Mouse (Mus musculus) 416B (cell line): Measurements from ENCODE around the gene Slc43a2.
A peak's percentile ranks its signal among the peaks of the same experiment; 100 is the strongest.

Experiments used
- DNase-seq: peaks from one replicate; pipeline ENCODE4 v3.0.0; 2011; ENCODE audit warnings: low read depth

Gene Slc43a2

DNA sequence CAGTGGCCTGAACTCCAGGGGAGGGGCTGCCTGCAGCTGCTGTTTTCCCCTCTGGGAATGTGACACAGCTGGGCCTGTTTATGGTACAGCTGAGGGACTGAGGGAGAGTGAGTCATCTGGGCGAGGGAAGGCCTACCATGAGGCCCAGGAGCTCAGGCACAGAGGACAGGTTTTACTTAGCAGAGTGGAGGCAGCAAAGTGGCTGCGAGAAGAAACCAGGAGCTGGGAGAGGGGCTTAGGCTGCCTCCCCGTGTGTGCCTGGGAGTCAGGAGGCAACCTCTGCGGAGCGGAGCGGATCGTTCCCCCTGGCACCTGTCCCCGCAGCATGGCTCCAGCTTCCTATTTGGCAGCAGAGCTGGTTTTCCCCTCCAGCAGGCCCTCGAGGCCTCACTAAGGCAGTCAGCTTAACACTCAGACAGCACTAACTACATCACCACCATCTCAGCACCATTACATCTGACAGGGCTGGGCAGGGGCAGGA lies 20.5 kb downstream of the Slc43a2 start:
- no peak for DNase-seq

DNA sequence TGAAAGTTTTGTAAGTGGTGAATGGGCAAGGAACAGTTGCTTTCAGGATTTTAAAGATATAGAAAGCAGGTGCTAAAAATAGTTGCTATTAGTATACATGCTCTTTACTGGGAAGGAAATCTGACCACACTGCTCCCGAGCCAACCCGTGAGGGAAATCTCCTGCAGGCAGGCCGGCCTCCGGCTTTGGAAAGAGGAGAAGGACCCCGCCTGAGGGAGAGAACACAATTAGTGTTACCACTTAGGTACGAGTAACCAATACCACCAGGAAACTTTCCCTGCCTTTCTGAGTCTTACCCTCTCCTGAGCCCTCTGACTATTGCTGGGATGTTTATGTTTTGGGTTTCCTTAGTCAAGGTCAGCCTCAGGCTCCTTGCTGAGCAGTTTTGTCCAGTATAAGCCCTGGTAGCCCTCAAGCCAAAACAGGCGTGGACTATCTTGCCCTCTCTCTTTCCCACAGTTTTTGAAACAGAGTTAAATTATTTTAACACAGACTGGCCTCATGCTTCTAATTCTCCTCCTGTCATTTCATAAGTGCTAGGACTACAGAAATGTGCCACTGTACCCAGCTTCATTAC lies 21.5 kb downstream of the Slc43a2 start:
- no peak for DNase-seq

DNA sequence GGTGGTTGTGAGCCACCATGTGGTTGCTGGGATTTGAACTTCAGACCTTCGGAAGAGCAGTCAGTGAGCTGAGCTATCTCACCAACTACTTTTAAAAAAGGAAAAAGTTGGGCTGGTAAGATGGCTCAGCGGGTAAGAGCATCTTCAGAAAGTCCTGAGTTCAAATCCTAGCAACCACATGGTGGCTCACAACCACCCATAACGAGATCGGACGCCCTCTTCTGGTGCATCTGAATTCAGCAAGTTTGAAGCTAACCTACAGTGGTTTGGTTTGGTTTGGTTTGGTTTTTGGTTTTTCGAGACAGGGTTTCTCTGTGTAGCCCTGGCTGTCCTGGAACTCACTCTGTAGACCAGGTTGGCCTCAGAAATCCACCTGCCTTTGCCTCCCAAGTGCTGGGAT lies 24.5 kb downstream of the Slc43a2 start:
- peak; percentile 47 for DNase-seq

DNA sequence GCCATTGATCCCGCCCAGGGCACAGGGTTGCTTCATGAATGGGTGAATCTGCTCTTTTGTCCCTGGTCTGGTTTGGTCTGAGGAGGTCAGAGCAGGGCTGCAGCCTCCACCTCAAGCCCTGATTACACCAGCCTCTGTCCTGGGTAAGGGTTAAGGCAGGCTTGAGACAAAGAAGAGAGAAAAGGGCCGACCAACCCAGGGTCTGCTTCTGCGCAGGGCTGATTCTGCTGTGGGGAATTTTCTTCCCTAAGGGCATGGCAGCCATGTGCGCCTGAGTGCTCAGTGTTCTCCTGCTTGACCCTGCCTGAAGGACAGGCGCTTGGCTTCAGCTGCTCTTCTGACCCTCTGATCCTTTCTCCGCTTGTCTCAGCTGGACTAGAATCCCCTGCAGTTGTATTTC lies 25.6 kb downstream of the Slc43a2 start:
- DNase-seq, result no peak

DNA sequence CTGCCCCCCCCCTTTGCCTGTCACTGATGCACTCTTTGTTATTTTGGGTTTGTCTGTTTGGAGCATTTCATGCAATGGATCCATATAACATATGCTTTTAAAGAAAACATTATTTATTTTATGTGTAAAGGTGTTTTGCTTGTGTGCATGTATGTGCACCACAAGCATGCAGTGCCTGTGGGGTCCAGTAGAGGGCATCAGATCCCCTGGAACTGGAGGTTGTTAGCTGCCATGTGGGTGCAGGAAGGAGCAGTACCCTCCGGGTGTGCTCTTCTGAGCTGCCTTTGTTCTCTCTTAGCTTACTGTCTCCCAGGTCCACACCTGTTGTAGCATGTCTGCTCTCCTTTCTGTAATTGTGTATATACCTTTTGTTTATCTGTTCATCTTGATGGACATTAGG lies 26.6 kb downstream of the Slc43a2 start:
- DNase-seq, result peak; percentile 59

DNA sequence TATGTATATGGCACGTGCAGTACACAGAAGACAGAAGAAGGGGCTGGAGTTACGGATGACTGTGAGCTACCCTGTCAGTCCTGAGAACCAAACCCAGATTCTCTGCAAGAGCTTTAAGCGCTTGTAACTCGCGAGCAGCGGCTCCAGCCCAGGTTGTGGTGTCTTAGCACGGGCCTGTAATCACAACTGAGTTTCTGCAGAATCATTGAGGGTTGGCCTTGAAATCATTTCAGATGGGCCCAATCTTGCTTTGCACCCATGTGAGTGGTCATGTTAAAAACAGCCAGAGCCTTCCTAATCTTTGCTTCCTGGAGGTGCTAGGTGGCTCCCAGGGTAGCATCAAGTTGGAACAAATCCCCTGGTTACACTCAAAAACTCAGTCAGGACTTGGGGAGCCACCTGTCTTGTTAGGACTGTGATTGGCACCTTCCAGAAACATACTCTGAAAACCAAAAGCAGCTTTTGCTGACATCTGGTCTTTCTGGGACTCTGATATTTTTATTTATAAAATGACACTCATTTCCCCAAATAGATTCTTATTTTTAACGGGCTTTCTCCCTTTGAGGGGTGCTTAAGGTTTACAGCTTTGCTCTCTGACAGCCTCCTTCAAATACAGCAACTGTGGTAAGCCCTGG lies 28.5 kb downstream of the Slc43a2 start:
- DNase-seq, result peak; percentile 62

DNA sequence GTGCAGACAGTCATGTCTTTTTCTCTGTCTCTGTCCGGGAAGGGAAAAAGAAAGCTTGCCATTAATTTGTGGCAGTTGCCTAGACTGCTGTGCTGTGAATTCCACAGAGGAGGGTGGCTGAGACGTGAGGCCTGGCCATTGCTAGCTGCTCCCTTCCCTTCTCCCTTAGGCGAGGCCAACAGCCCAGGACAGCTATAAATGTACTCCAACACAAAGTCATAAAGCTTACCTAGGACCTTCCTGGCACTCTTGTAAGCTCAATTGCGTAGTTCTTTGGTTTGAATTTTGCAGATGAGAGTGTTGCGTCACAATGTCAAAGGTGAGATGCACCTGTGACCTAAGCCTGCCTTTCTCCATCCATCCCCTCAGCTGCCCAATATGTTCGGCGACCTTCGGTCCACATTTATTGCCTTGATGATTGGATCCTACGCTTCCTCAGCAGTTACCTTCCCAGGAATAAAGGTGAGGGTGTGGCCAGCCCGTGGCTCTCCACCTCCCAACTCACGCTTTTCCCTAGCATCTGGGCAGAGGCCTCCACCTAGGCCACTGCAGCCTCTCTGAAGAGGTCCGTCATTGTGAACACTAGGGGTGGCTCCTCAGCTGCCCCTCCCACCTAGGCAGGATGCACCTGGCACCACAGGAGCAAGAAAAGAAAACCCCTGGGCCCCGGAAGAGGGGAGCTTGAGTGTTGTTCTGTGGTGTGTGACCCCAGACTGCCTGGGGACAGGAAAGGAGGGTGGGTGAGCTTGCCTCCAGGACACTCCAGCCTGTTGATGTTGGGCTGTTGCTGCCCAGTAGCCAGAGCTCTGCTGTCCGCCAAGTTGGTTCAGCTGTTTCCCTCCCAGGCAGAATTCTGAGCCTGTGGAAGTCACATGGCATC lies 29.3 kb downstream of the Slc43a2 start:
- peak; percentile 31 for DNase-seq

DNA sequence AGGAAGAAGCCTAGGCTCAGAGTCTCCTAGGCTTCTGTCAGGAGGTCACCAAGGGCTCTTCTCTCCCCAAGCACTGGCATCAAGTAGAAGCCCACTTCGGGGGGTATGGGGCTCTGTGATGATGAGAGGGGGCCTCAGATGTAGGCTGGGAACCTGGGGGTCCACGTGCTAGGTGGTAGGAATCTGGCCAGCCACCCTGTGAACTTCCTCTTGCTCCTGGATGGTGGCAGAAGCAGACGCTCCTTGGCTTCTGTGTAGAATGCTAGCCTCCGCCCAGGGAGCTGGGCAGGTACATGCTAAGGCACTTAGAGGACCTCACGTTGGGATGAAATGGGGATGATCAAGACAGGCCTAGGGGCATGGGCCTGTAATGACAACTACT lies 29.9 kb downstream of the Slc43a2 start:
- DNase-seq, result no peak

DNA sequence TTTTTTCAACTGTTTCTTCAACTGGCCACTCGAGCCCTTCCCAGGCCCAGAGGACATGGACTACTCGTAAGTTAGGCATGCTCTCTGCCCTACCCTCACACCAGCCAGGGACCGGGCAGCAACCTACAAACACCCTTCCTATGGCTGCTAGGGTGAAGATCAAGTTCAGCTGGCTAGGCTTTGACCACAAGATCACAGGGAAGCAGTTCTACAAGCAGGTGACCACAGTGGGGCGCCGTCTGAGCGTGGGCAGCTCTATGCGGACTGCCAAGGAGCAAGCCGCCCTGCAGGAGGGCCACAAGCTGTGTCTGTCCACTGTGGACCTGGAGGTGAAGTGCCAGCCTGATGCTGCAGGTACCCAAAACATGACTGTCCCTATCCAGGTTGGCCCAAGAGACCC lies 31.3 kb downstream of the Slc43a2 start:
- DNase-seq, result peak; percentile 66

DNA sequence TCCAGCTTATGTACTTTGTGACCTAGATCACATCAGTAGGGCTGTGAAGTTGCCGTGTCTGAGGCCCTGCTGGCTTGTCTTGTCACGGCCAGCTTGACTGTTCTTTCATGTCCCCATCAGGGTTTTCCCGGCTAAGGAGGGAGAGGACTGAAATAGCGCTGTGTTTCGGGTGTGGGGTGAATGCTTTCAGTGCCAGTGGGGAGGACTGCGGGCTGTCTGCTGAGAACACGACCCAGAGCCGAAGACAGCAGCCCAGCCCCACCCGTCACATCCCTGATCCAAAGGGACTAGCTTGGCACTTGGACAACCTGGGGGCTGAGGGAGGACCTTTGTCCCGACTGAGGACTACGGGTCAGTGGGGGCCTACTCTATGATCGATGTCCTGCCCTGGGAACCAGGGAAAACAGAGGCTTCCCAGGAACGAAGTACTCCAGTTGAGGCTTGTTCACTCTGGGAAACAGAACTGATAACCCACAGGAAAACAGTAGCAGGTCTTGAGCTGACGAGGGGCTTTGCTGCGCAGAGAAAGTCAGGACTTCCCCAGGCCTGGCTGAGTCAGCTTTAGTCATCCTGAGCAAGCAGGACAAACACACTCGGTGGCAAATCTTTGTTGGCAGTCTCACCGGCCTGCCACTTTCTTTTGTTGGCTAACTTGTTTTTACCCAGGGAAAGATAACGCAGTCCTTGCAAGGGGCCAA lies 32.5 kb downstream of the Slc43a2 start:
- DNase-seq, result peak; percentile 85

DNA sequence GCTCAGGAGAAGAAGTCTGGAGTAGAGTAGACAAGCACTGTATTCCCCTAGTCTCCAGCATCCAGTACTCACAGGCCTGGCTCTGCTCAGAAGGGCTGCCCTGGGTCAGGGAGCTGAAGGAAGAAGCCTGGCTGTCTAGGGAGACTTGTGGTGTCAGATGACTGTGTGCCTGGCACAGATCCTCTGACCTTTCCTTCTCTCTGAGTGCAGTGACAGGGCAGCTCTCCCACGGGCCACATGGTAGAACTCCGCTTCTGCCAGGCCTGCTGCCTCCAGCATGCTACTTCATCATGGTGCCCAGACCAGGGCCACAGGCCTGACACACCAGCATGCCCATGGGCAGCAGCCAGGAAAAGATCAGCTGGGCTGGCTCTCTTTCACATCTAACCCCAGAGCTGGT lies 34.4 kb downstream of the Slc43a2 start:
- DNase-seq, result peak; percentile 46

DNA sequence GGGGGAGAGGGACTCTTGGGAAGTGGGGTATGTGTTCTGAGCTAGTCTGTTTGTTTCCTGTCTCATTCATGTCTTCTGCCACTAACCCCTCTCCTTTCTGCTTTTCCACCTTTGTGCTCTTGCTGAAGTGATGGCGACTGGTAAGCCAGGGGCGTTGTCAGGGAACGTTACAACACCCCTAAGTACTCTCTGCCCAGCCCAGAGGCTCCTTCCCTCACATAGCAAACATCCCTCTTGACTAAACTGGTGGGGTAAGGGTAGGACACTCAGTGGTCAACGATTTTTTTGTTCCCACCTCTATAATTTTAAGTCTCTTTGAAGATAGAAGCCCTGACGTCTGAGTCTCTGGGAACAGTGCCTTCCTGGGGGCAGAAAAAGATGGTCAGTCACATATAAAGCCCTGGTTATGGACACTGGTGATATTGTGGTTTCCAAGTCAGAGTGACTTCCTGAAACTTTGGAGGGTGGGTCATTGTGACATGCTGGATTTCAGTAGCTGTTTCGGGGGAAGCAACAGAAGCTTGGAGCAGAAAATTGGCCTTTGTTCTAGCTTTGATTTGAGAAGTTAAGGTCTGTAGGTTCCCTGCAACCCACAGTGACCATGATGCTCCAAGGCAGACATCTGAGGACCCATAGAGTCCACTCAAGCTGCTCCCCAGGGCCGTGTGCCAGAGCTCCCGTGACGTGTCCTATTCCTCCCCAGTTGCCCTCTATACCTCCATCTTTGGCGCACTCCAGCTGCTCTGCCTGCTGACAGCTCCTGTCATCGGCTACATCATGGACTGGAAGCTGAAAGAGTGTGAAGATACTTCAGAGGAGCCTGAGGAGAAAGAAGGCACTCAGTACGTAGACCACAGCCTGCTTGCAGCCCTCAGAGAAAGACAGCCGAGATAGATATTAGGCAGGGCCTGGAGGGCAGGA lies 35.0 kb downstream of the Slc43a2 start:
- DNase-seq, result peak; percentile 70

DNA sequence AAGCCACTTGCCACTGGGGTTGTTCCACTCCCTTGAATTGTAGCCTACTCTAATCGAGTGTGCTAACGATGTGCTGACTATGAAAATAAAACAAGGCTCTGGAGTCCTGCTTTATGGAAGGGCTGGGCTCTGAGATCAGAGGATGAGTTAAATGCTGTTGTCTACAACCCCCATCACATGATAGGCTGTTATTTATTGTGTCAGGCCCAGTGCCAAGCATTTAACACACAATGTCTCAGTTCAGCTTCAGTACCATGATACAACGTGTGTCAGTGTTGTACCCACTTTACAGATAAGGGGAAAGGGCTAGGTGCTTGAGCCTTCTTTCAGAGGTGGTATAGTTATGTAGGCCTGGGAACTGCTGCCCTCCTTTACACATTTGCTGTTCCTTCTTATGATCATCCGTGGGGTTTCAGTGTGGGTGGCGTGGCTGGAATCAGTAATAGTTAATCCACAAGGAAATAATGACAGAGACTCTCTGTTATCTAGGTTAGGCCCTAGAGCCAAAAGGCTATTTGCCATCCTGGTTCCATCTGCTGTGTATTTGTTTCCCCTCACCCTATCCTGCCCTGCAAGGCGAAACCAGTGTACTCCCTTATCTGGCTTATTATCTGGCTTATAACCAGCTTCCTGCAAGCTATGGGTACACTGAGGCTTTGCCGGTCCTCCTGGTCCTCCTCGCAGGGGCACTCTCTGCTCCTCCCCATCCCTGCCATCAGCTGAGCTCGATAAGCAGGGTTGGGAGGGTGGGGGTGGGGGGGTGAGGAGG lies 36.0 kb downstream of the Slc43a2 start:
- peak; percentile 74 for DNase-seq

DNA sequence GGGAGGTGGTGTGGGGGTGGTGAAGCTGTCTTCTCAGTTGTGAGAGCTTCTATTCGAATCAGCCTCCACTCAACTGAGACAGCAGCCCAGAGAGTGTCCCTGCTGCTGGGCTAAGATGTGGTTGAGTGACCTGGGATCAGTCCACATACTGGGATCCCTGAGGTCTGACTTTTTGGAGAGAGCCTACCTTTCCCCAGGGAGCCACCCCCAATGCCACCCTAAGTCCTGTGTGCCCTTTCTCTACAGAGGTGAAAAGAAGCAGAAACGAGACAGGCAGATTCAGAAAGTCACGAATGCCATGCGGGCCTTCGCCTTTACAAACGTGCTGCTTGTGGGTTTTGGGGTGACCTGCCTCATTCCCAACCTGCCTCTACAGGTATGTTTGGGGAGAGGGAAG lies 36.6 kb downstream of the Slc43a2 start:
- no peak for DNase-seq

DNA sequence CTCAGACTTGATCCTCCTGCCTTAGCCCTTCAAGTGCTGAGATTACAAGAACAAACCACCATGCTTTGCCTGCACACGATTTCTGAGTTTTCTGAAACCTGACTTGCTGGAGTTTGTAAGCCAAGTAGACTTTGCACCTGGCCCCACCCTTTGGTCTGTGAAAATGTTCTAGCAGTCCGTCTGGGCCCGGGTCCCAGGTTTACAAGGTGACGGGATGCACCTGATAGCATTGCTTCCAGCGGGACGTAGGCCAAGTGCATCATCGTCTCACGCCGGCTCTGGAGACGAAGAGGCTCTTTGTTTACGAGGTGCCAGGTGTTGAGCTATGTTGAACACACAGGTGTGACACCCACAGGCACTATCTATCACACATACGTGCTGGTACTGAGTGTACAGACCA lies 37.5 kb downstream of the Slc43a2 start:
- no peak for DNase-seq

DNA sequence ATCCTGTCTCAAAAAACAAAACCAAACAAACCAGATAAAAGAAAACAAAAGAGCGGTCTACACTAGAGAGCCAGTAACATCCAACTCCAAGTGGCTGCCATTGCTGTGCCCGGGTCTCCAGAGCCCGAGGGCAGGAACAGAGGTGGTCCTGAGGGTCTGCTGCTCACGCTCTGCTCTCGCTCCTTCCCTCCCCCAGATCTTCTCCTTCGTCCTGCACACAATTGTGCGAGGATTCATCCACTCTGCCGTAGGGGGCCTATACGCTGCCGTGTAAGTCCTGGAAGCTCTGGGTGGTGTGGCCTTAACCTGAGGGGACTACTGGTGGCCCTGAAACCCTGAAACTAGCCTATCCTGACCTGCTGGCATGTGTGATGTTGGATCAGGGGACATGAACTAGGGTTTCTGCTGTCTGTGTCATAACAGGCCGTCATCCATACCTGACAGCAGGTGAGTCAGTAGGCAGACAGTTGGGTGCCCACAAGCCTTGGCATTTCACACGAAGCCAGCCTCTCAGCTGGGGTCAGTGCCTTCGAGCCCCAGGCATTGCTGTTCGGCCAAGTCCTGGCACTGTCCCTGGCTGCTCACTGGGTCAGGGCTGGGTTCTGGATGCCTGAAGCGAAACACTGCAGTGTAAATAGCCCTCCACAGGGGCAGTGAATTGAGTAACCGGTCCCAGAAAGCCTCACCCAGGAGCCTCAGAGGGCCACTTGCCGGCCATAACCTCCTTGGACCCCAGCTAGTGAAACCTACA lies 39.1 kb downstream of the Slc43a2 start:
- DNase-seq, result no peak

DNA sequence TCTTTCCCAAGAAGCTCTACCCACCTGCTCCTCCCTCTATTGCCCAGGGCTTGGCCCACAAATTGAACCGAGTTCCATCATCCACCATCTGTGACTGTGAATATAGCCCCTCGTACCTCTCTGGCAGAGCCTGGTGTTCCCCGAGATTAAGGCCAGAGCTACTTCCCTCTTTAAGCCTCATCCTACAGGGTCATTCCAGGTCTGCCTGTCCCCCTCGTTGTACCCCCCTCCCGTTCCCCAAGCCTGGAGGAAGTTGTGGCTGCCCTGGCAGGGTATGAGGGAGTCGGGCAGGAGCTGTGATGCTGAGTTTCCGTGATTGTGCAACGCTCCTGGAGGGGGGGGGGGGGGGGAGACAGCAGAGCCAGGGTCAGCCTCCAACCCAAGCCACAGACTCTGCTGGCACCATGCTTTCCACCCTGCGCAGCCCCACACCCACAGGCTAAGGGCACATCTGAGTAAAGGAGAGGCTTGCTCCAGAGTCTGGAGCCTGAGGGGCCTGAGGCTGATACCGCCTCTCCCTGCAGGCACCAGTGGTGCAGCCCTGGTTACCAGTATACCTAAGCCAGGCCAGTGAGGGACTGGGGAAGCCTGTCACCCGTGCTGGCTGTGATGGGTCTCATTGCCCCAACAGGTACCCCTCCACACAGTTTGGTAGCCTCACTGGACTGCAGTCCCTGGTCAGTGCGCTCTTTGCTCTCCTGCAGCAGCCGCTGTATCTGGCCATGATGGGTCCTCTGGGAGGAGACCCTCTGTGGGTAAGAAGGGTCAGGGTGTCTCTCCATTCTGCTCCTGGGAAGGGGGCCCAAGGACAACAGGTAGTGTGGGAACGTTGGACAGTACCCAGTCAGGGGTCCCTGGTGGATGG lies 39.9 kb downstream of the Slc43a2 start:
- DNase-seq, result peak; percentile 96

DNA sequence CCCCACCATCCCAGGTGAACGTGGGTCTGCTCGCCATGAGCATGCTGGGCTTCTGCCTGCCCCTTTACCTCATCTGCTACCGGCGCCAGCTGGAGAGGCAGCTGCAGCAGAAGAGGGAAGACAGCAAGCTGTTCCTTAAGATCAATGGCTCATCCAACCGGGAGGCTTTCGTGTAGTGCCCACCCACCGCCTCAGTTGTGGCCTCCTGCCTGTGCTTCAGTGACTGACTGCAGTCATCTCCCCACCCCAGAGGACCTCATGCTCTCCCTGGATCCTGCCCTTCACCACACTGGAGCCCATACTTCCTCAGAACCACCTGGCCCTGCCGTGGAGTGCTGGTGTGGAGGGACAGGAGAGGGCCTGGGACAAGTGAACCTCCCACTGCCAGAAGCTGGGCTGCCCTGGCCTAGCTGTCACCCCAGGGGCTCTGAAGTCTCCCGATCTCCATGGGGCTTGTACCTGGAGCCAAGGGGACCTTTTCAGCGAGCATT lies 40.9 kb downstream of the Slc43a2 start:
- no peak for DNase-seq
